In the genomic region with DNA sequence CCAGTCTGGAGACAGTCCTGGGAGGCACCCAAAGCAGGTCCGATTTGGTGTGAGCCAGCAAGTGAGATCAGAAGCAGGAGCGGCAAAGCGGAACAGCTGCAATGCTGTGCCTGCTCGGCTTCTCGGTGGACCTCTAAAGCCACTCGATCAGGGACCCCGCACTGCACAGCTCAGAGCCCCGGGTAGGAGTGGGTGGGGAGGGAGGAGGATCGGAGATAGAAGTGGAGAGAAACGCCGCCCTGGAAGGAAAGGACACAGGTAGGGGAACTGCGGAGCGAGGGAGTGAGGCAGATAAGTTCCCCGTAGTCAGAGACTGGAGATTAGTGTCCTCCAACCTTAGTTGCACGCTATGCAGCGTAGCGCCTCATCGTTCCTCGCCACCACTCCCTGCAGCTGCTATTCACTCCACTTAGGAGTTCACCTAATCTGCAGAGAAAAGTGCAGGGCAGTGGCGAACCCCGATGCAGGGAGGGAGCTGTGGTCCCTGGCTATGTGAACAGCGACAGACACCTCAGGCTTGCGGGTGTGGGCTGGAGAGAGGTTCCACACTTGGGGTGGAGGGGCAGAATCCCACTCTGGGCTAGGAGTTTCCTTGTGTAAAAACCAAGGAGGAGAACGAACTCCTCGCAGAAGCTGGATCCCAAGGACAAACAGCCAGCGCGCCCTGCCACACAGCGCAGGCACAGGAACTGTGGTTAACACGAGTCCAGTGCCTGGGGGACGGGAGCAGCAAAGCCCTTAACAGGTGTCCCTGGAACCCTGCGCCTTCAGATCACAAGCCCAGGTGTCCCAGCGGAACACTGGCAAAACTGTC, we compare ENCODE assay signal across 8 mouse cellular contexts. TPM values are rescaled to one million over a fixed set of nuclear protein-coding genes. Genes with fewer than 3 reads are reported as not detected.
DNase-seq lines count a peak whose midpoint lies in the region; ATAC-seq lines count a peak whose summit lies in the region.

A gene (minus strand): TSS at position 177 of the 814 bp plus-strand sequence.

- peak; percentile 10 for DNase-seq in left cerebral cortex, postnatal 4 days
- no peak for DNase-seq in left cerebral cortex, postnatal 14 days (ENCODE audit: low spot score in 2 of 2)
- DNase-seq in forebrain, embryonic 14.5 days (ENCODE audit: low spot score), result peak; percentile 38
- peak; percentile 5 for DNase-seq in kidney, postnatal 14 days
- DNase-seq in thymus, postnatal 25 days, result no peak
- DNase-seq in thymus, postnatal 36 days, result no peak

- intact Hi-C loops in left cerebral cortex, postnatal 4 days (cut with DNase I), result no loop called here
- intact Hi-C loops in left cerebral cortex, postnatal 14 days (cut with DNase I), result loop anchor here (10.0 kb wide), 1 partner anchor 307 kb away; no protein-coding TSS in a partner anchor

- peak within 1 kb of the TSS; percentile 86 for H3K4me2 ChIP-seq in forebrain, embryonic 14.5 days (ENCODE audit: low read length)
- peak within 1 kb of the TSS; percentile 86 for H3K4me2 ChIP-seq in midbrain, embryonic 13.5 days (replicated peaks)

- H3K9me3 ChIP-seq in forebrain, embryonic 14.5 days (replicated peaks; ENCODE audit: control insufficient read depth, low read length), result no peaks in the 10 kb centered on the region
- H3K9me3 ChIP-seq in midbrain, embryonic 13.5 days, result no peaks in the 10 kb centered on the region

- peak within 1 kb of the TSS; percentile 39 for H3K4me3 ChIP-seq in brown adipose tissue, adult 24 weeks (ENCODE audit: insufficient read depth, low read depth, low read length)
- peak within 1 kb of the TSS; percentile 41 for H3K4me3 ChIP-seq in forebrain, embryonic 14.5 days (ENCODE audit: low read depth, low read length)
- H3K4me3 ChIP-seq in midbrain, embryonic 13.5 days (replicated peaks), result peak within 1 kb of the TSS; percentile 48

- H3K27ac ChIP-seq in brown adipose tissue, adult 24 weeks (replicated peaks; ENCODE audit: low read depth, low read length), result no peak within 1 kb of the TSS
- no peak within 1 kb of the TSS for H3K27ac ChIP-seq in forebrain, embryonic 14.5 days (ENCODE audit: low read depth, low read length)
- H3K27ac ChIP-seq in midbrain, embryonic 13.5 days, result no peak within 1 kb of the TSS

- H3K4me1 ChIP-seq in brown adipose tissue, adult 24 weeks (ENCODE audit: control insufficient read depth, insufficient read depth, insufficient read length, low read length), result peaks cover 2% of the 10 kb centered on the region; the same call in 1 of the 2 replicates
- H3K4me1 ChIP-seq in forebrain, embryonic 14.5 days (ENCODE audit: control insufficient read depth, insufficient read depth, low read length), result no peaks in the 10 kb centered on the region
- H3K4me1 ChIP-seq in midbrain, embryonic 13.5 days (replicated peaks), result peaks cover 13% of the 10 kb centered on the region

- H3K36me3 ChIP-seq in forebrain, embryonic 14.5 days (ENCODE audit: control insufficient read depth, insufficient read depth, low read length), result no peaks in the 10 kb centered on the region
- no peaks in the 10 kb centered on the region for H3K36me3 ChIP-seq in midbrain, embryonic 13.5 days

- WGBS in forebrain, embryonic 14.5 days, result under 1% methylated on average over 32 of the region's 32 CpGs
- WGBS in midbrain, embryonic 13.5 days, result under 1% methylated on average over 32 of the region's 32 CpGs

- ATAC-seq in forebrain, embryonic 14.5 days, result peak; percentile 66
- ATAC-seq in midbrain, embryonic 13.5 days, result peak; percentile 79

- 0 out of 2 replicates have a peak, but pooled peaks cover 4% of the 10 kb centered on the region for H3K27me3 ChIP-seq in forebrain, embryonic 14.5 days (replicated peaks; ENCODE audit: control insufficient read depth, insufficient read depth, low read length)
- peaks cover 30% of the 10 kb centered on the region for H3K27me3 ChIP-seq in midbrain, embryonic 13.5 days

- H3K9ac ChIP-seq in forebrain, embryonic 14.5 days (ENCODE audit: low read length), result peak within 1 kb of the TSS; percentile 57
- peak within 1 kb of the TSS; percentile 54 for H3K9ac ChIP-seq in midbrain, embryonic 13.5 days (replicated peaks)

RNA-seq across cellular contexts. Expression of the gene that starts here (rescaled TPM):
- 1 to 10 TPM; 2.9 to 5.2 TPM for total RNA-seq in left cerebral cortex, postnatal 4 days (2021)
- 1 to 10 TPM; 3.7 to 6.1 TPM for total RNA-seq in left cerebral cortex, postnatal 14 days (2021)
- not detected in 2 replicates for polyA plus RNA-seq in brown adipose tissue, adult 24 weeks (2012; ENCODE audit: insufficient read depth, insufficient read length, missing spikeins)
- 1.9 and 3.0 TPM in 2 replicates for polyA plus RNA-seq in forebrain, embryonic 14.5 days (2014; fragmentation: Nextera tagmentation; extraction: Ambion mirVana)
- polyA plus RNA-seq in midbrain, embryonic 13.5 days (2015; fragmentation: Nextera tagmentation; extraction: Ambion mirVana), result 0.39 and 0.40 TPM in 2 replicates

Comparison
In these comparisons a context has a peak if more than half of its experiments do, and no peak if none do; other contexts are left out.
1. DNase-seq: peak in left cerebral cortex, postnatal 4 days (single experiment), forebrain, embryonic 14.5 days (single experiment) and kidney, postnatal 14 days (single experiment); none in left cerebral cortex, postnatal 14 days (0 of 2), thymus, postnatal 25 days (single experiment) and thymus, postnatal 36 days (0 of 2).
2. Peak in ATAC-seq, H3K4me3 ChIP-seq, H3K9ac ChIP-seq and H3K4me2 ChIP-seq in midbrain, embryonic 13.5 days; RNA of the gene not detected or under 1 TPM.
3. Peak in every context shown above with its lines, with median percentiles within 50 percentile points of each other: H3K4me3 ChIP-seq.